Mouse (Mus musculus): ENCODE measurements at regions not wholly inside any gene's neighbourhood (a gene's known extent, or its start where the extent isn't known, plus 50 kb on each side); places are given as distances from the start of the nearest gene placed in this dataset.
"Not testable (repeated sequence)": the region's sequence is repeated elsewhere in the genome, so short reads cannot be mapped to it uniquely, and the experiment has no call there.

GRCm38 (mm10) chr3:68789491-68789890 is 79.9 kb upstream of the 1110032F04Rik start:
- WGBS, result 90% methylated on average over 6 of the region's 6 CpGs
- Histone ChIP-seq H3K4me3 (ENCODE audit: insufficient read depth, low read depth, low read length) (no peak overlapping the region), H3K4me1 (ENCODE audit: control insufficient read depth, insufficient read depth, low read length) (peaks cover 5% of the 10 kb centered on the region; the same call in 1 of the 2 replicates), H3K27ac (ENCODE audit: insufficient read depth, low read depth, low read length) (no peak overlapping the region)
- TF ChIP-seq CTCF (IDR thresholded peaks at IDR 0.05; ENCODE audit: insufficient read depth, low read depth, low read length) (no peak), POLR2A (IDR thresholded peaks at IDR 0.05; ENCODE audit: insufficient read depth, low read depth, low read length) (no peak)

- Histone ChIP-seq H3K4me1 (ENCODE audit: control insufficient read depth, insufficient read depth, low read length) (peaks cover 5% of the 10 kb centered on the region; the same call in 1 of the 2 replicates), H3K27ac (ENCODE audit: insufficient read depth, low read depth, low read length) (no peak overlapping the region), H3K4me3 (ENCODE audit: insufficient read depth, low read depth, low read length) (no peak overlapping the region)
- TF ChIP-seq POLR2A (IDR thresholded peaks at IDR 0.05; ENCODE audit: insufficient read depth, low read depth, low read length) (no peak), CTCF (IDR thresholded peaks at IDR 0.05; ENCODE audit: insufficient read depth, low read depth, low read length) (no peak)
- 95% methylated on average over 4 of the region's 4 CpGs for WGBS
Observed at GRCm38 (mm10) chr3:68790466-68790865, 78.9 kb upstream of the 1110032F04Rik start.

GRCm38 (mm10) chr3:68792883-68793282 is 76.5 kb upstream of the 1110032F04Rik start:
- H3K4me3 ChIP-seq (ENCODE audit: insufficient read depth, low read depth, low read length), result no peak overlapping the region
- peaks cover 2% of the 10 kb centered on the region; the same call in 1 of the 2 replicates for H3K4me1 ChIP-seq (ENCODE audit: control insufficient read depth, insufficient read depth, low read length)
- WGBS, result 96% methylated on average over 4 of the region's 4 CpGs
- H3K27ac ChIP-seq (ENCODE audit: insufficient read depth, low read depth, low read length), result no peak overlapping the region
- TF ChIP-seq CTCF (IDR thresholded peaks at IDR 0.05; ENCODE audit: insufficient read depth, low read depth, low read length) (no peak), POLR2A (IDR thresholded peaks at IDR 0.05; ENCODE audit: insufficient read depth, low read depth, low read length) (no peak)

GRCm38 (mm10) chr3:68793923-68794322 is 75.5 kb upstream of the 1110032F04Rik start:
- TF ChIP-seq POLR2A (IDR thresholded peaks at IDR 0.05; ENCODE audit: insufficient read depth, low read depth, low read length) (no peak), CTCF (IDR thresholded peaks at IDR 0.05; ENCODE audit: insufficient read depth, low read depth, low read length) (no peak)
- Histone ChIP-seq H3K27ac (ENCODE audit: insufficient read depth, low read depth, low read length) (peak overlapping the region; percentile 44; the same call in 1 of the 2 replicates), H3K4me1 (ENCODE audit: control insufficient read depth, insufficient read depth, low read length) (peaks cover 2% of the 10 kb centered on the region; the same call in 1 of the 2 replicates), H3K4me3 (ENCODE audit: insufficient read depth, low read depth, low read length) (no peak overlapping the region)
- 30% methylated on average over 2 of the region's 2 CpGs for WGBS

GRCm38 (mm10) chr3:68794380-68795014 is 74.9 kb upstream of the 1110032F04Rik start:
- H3K27ac ChIP-seq (ENCODE audit: insufficient read depth, low read depth, low read length), result no peak overlapping the region
- no peak overlapping the region for H3K4me3 ChIP-seq (ENCODE audit: insufficient read depth, low read depth, low read length)
- 27% methylated on average over 4 of the region's 4 CpGs for WGBS
- H3K4me1 ChIP-seq (ENCODE audit: control insufficient read depth, insufficient read depth, low read length), result peaks cover 2% of the 10 kb centered on the region; the same call in 1 of the 2 replicates
- TF ChIP-seq CTCF (IDR thresholded peaks at IDR 0.05; ENCODE audit: insufficient read depth, low read depth, low read length), result no peak
- TF ChIP-seq POLR2A (IDR thresholded peaks at IDR 0.05; ENCODE audit: insufficient read depth, low read depth, low read length), result no peak

- Histone ChIP-seq H3K27ac (ENCODE audit: insufficient read depth, low read depth, low read length) (no peak overlapping the region), H3K4me1 (ENCODE audit: control insufficient read depth, insufficient read depth, low read length) (peaks cover 2% of the 10 kb centered on the region; the same call in 1 of the 2 replicates), H3K4me3 (ENCODE audit: insufficient read depth, low read depth, low read length) (no peak overlapping the region)
- WGBS, result 36% methylated on average over 3 of the region's 3 CpGs
- TF ChIP-seq POLR2A (IDR thresholded peaks at IDR 0.05; ENCODE audit: insufficient read depth, low read depth, low read length) (no peak), CTCF (IDR thresholded peaks at IDR 0.05; ENCODE audit: insufficient read depth, low read depth, low read length) (no peak)
Observed at GRCm38 (mm10) chr3:68795641-68796040, 73.7 kb upstream of the 1110032F04Rik start.

- 60% methylated on average over 8 of the region's 8 CpGs for WGBS
- H3K4me3 ChIP-seq (ENCODE audit: insufficient read depth, low read depth, low read length); H3K4me1 ChIP-seq (ENCODE audit: control insufficient read depth, insufficient read depth, low read length); H3K27ac ChIP-seq (ENCODE audit: insufficient read depth, low read depth, low read length): not testable (repeated sequence)
Observed at GRCm38 (mm10) chr3:68798408-68798807, 71.0 kb upstream of the 1110032F04Rik start.

GRCm38 (mm10) chr3:68808866-68809265 is 60.5 kb upstream of the 1110032F04Rik start:
- no peak overlapping the region for H3K27ac ChIP-seq (ENCODE audit: insufficient read depth, low read depth, low read length)
- no peak overlapping the region for H3K4me3 ChIP-seq (ENCODE audit: insufficient read depth, low read depth, low read length)
- no peak for TF ChIP-seq CTCF (IDR thresholded peaks at IDR 0.05; ENCODE audit: insufficient read depth, low read depth, low read length)
- no peak for TF ChIP-seq POLR2A (IDR thresholded peaks at IDR 0.05; ENCODE audit: insufficient read depth, low read depth, low read length)
- H3K4me1 ChIP-seq (ENCODE audit: control insufficient read depth, insufficient read depth, low read length), result no peaks in the 10 kb centered on the region
- WGBS, result 93% methylated on average over 2 of the region's 2 CpGs

GRCm38 (mm10) chr3:68813461-68813860 is 55.9 kb upstream of the 1110032F04Rik start:
- Histone ChIP-seq H3K27ac (ENCODE audit: insufficient read depth, low read depth, low read length) (no peak overlapping the region), H3K4me1 (ENCODE audit: control insufficient read depth, insufficient read depth, low read length) (no peaks in the 10 kb centered on the region), H3K4me3 (ENCODE audit: insufficient read depth, low read depth, low read length) (no peak overlapping the region)
- 96% methylated on average over 3 of the region's 3 CpGs for WGBS
- TF ChIP-seq CTCF (IDR thresholded peaks at IDR 0.05; ENCODE audit: insufficient read depth, low read depth, low read length) (no peak), POLR2A (IDR thresholded peaks at IDR 0.05; ENCODE audit: insufficient read depth, low read depth, low read length) (no peak)

Data from olfactory bulb, adult 2 months (tissue).